Mouse (Mus musculus): ENCODE measurements around the gene Jazf1. TPM values are rescaled to one million over a fixed set of nuclear protein-coding genes. Genes with fewer than 3 reads are reported as not detected.
A peak's percentile ranks its signal among the peaks of the same experiment; 100 is the strongest.

Jazf1 gene
- 10 to 100 TPM; 87.2 to 91.2 TPM for total RNA-seq (2021)

GRCm38 (mm10) chr6:53067989-53068874, at the start of gene Jazf1:
Gene Jazf1 (minus strand): TSS chr6:53068631.
- intact Hi-C loops (cut with DNase I), result no loop called here
- DNase-seq, result peak; percentile 34

DNA sequence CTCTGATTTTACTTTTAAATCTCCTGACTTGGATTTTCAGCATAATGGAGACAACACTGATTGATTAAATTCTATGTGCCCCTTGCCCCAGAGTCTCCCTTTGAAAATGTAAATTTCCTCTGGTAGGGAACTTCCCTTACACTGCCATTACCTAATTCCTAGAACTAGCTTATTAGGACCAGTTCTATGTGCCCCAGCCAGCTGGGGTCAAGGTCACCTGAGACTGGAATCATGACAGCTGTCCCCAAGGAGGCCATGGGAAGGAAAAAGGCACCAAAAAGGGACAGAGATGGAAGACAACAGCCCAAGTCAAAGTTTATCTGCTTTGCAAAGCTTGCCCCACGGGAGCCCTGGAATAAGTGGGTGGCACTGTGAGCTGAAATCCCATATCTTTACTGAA, 49.4 kb upstream of the Jazf1 start:
- intact Hi-C loops (cut with DNase I), result no loop called here
- DNase-seq, result no peak

GRCm38 (mm10) chr6:53086879-53087278, 18.4 kb upstream of the Jazf1 start:
- intact Hi-C loops (cut with DNase I), result no loop called here
- no peak for DNase-seq

DNA sequence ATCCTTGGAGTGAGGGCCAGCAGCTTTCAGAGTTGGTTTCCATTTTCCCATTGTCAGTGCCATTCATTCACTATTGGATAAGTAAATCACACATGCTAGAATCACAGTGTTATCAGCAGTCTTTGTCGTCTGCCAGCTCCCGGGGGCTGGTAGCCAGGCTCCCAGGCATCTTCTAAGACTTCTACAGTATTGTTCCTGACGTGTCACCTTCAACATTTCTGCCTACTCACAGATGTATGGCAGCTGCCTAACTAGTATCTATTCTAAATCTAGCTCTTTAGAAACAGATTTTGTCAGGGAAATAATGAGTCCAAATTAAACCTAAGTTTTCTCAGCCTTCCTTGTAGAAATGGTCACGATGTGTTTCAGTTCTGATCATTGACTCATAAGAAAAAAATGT, 12.8 kb upstream of the Jazf1 start:
- intact Hi-C loops (cut with DNase I), result no loop called here
- no peak for DNase-seq

- peak; percentile 26 for DNase-seq
- intact Hi-C loops (cut with DNase I), result no loop called here
These were observed 10.2 kb upstream of the Jazf1 start for GRCm38 (mm10) chr6:53078671-53079070.

DNA sequence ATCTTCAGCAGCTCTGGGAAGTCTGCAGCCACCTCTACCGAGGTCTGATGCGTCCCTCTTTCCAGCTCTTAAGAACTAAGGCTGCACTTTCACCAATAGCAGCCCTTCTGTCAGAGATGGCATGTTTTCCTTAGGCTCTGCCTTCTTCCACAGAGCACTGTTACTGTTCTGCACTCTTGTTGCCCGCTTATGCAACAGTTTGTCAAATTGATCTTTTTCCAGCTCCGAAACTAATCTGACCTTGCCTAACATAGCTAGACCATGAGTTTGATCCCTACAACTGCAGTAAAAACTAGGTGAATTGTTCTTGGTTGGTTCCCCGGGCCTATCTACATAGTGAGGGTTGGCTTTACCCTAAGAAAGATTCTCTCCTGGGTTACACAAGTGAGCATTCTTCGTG, 3.3 kb upstream of the Jazf1 start:
- no peak for DNase-seq
- intact Hi-C loops (cut with DNase I), result no loop called here

- intact Hi-C loops (cut with DNase I), result no loop called here
- peak; percentile 66 for DNase-seq
These were observed 1.6 kb upstream of the Jazf1 start for GRCm38 (mm10) chr6:53069976-53070575.

DNA sequence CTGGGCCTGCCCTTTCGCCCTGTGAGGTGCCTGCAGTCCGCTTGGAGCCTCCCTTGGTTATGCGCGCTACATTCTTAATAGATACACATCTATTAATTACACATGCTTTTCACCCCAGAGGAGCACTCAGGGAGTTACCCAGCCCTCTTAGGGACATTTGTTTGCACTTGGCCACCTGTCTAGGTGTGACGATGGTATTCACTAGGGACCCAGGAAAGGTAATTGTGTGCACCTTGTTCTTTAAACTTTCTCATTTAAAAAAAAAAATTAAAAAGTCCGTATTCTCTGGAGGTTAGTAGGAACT, 396 bp upstream of the Jazf1 start:
- intact Hi-C loops (cut with DNase I), result no loop called here
- DNase-seq, result no peak

GRCm38 (mm10) chr6:53067446-53067988, 914 bp downstream of the Jazf1 start:
- intact Hi-C loops (cut with DNase I), result no loop called here
- DNase-seq, result peak; percentile 13

GRCm38 (mm10) chr6:53066978-53067377, 1.5 kb downstream of the Jazf1 start:
- intact Hi-C loops (cut with DNase I), result no loop called here

DNA sequence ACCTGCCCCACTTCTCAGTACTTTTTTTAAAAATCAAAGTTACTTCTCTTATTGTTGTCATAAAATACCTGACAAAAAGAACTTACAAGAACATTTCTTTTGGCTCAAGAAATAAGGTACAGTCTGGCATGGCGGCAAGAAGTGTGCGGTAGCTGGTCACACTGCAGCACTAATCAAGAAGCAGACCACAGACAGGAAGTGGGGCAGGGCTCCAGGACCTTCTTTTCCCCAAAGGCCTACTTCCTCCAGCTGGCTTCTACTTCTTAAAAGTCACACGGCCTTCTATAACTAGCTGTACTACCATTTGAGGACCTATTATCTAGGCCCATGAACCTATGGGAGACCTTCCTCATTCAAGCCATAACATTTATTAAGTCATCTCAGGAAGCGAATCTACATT, 4.4 kb downstream of the Jazf1 start:
- no peak for DNase-seq
- intact Hi-C loops (cut with DNase I), result no loop called here

More at GRCm38 (mm10) chr6:53066978-53067377, 1.5 kb downstream of the Jazf1 start:
- no peak for DNase-seq

DNA sequence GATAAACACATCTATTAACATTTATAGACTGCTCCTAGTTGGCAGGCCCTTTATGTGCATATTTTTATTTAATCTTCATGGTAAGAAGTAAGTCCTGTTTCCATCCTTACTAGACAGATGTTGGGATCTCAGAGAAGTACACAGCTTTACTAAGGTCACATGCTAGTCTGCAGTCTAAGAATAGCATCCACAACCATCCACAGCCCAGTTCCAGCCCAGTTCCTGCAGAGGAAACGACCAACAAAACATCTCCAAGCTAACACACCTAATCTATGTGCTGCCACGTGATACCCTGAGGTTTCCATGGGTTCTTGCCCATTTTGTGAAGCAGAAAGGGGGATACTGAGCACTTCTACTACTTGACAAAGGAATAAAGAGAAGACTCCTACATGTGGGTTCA, 13.5 kb downstream of the Jazf1 start:
- intact Hi-C loops (cut with DNase I), result no loop called here
- no peak for DNase-seq

DNA sequence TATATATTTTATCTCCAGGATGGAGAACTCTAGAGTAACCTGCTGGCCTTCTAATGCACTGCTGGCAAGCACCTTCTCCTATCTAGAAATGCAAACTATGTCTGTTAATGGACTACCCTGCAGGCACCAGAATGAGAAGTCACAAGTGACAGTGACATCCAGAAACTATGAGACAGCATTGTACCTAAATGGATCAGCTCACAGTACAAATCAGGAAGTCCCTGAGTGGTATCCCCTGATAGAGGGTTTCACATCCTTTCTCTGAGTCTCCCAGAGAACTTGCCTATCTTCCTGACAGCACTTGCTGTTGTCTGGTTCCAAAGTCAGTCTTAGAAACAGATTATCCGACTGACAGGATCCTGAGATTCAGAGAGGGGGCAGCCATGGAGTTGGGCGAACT, 22.9 kb downstream of the Jazf1 start:
- intact Hi-C loops (cut with DNase I), result no loop called here
- no peak for DNase-seq

DNA sequence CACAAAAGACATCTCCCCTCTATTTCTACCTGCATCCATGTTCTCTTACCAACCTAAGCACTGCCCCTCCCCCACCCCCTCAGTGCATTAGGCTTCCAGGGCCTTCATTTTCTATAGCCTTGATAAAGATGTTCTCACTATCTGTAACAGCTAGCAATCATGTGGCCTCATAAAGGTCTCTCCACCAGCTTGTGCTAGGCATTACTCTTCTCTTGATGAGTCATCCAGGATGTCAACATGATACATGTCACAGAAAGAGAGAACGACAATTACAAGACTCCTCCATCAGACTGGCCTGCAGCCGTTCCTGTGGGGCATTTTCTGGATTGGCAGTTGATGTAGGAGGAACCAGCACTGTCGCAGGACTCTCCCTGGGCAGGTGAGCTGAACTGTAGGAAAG, 30.3 kb downstream of the Jazf1 start:
- intact Hi-C loops (cut with DNase I), result no loop called here
- DNase-seq, result no peak

GRCm38 (mm10) chr6:53034362-53035011, 33.9 kb downstream of the Jazf1 start:
- DNase-seq, result no peak
- intact Hi-C loops (cut with DNase I), result no loop called here

DNA sequence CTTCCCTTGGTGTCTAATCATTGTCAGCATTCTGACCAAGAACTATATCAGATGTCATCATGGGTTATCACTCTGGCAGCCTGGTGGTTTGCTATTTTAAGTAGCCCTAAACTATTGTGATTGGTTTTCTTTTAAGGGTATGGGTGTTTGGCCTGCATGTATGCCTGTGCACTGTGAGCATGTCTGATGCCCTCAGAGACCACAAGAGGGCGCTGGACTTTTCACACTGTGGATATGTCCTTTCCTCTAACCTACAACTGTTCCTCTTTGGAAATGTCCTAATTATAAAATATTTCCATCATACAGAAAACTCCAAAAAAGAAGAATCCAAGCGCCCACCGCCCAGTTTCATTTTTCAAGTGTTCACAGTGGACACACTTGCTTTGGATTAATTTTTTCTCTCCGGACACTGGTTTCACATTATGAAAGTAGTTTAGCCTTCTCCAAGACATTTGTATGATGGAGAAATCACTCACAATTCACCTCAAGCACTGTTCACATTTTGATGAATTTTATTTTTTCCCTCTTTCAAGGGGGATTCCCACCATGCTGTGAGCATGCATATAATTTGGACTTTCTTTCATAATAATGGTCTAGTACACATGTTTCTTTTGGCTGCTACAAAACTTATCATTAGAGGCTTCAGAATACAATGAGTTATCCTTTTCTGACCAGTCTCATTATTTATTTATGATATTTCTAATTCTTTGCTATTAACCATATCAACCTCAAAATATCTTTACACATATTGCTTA, 35.5 kb downstream of the Jazf1 start:
- intact Hi-C loops (cut with DNase I), result no loop called here
- DNase-seq, result peak; percentile 33

DNA sequence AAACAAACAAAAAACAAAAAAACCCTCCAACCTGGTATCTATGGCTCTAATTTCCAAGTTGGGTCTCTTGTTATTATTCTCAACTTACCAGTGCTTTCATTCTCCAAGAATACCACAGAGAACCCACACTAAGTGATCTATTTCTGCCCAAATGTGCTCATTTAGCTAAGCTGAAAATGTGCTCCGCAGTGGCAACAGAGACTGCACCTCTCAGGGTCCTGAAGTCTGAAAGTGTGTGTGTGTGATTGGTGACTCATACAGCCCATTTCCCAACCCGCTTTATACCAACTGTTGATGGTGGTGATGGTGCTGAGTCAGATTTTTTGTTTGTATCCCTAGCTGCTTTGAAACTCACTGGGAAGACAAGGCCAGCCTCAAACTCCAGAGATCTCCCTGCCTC, 46.4 kb downstream of the Jazf1 start:
- DNase-seq, result no peak
- intact Hi-C loops (cut with DNase I), result no loop called here

DNA sequence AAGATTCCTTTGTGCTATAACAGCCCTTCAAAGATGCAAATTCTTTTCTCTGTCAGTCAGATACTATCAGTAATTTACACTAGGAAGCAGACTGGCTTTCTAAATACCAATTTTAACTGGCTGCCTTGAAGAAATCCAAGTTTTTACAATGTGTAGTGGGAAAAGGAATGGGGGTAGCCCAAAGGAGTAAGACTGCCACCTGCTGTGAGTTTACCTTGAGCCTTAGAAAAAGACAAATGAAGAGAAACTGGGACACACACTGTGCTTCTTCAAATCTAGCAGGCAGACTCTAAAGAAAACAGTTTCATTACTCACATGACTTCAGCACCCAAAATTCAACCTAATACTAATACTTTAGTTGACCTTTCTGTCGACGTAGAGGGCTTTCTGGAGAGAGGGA, 47.4 kb downstream of the Jazf1 start:
- intact Hi-C loops (cut with DNase I), result no loop called here
- DNase-seq, result no peak

DNA sequence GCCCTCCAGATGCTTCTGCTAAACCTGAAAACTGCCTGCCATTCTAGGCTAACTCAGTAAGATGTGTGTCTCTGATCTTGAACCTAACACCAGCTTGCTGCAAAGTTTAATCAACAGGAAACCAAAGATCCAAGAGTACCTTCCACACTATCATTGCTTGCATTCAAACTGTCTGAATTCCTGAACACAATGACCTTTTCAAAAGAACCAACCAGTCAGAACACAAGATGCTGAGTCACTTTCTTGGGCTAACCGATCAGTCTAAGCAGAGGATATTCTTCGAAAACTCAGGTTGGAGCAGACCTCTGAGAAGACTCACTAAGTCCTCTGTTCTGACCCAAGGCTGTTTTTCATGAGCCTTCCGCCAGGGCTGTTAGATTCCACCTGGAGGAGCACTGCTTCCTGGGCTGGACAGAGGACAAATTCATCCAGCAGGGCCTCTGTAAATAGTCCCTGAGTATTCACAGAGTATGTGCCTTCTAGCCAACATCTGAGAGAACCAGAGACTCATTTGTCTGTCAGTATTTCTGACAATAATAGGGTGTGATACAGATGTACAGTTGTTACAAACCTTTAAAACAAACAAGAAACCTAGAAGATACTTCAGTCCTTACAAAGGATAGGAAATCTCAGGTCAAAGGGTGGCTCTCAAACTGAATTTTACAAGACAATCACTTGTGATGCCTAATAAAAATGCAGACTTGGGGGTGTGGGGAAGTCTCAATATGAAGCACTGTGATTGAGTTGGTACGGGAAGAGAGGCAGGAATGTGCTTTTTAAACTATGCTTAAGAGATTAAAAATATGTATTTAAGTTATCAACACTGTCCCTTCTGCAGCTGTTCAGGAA, 50.9 kb downstream of the Jazf1 start:
- intact Hi-C loops (cut with DNase I), result no loop called here
- DNase-seq, result no peak
